Mouse (Mus musculus) kidney, embryonic 14.5 days (tissue): ENCODE results near the gene 6030468B19Rik. TPM values are rescaled to one million over a fixed set of nuclear protein-coding genes. Genes with fewer than 3 reads are reported as not detected.
A peak's percentile ranks its signal among the peaks of the same experiment; 100 is the strongest.
"Not testable (repeated sequence)": the region's sequence is repeated elsewhere in the genome, so short reads cannot be mapped to it uniquely, and the experiment has no call there.

Experiments used
- ATAC-seq: fragments of 200-750 bp; cut with Nextera tagmentation; 2 replicates; pipeline ENCODE4 v1.8.0; 2017; ENCODE audit warnings: moderate number of reproducible peaks, mild to moderate bottlenecking, moderate TSS enrichment, moderate library complexity; ENCODE audit not compliant: low FRiP score, low TSS enrichment
- H3K27ac ChIP-seq: fragments of 300-500 bp; sonication (generic); 2 replicates; pipeline ENCODE4 v1.5.1; 2014; ENCODE audit warnings: low read depth, mild to moderate bottlenecking, low read length, moderate library complexity, mixed read lengths
- H3K27me3 ChIP-seq: fragments of 300-500 bp; sonication (generic); 2 replicates; pipeline ENCODE4 v1.6.1; 2014; ENCODE audit warnings: mild to moderate bottlenecking, low read length; ENCODE audit not compliant: control insufficient read depth, insufficient read depth
- H3K36me3 ChIP-seq: fragments of 300-500 bp; sonication (generic); 2 replicates; pipeline ENCODE4 v1.6.1; 2014; ENCODE audit warnings: low read length, mixed read lengths; ENCODE audit not compliant: control insufficient read depth, insufficient read depth
- H3K4me1 ChIP-seq: fragments of 300-500 bp; sonication (generic); 2 replicates; pipeline ENCODE4 v1.6.1; 2014; ENCODE audit warnings: low read length, mixed read lengths; ENCODE audit not compliant: control insufficient read depth, insufficient read depth
- H3K4me2 ChIP-seq: fragments of 300-500 bp; sonication (generic); replicated peaks from 2 replicates; pipeline ENCODE4 v1.6.1; 2014; ENCODE audit warnings: low read depth, mild to moderate bottlenecking, low read length
- H3K4me3 ChIP-seq: fragments of 300-500 bp; sonication (generic); 2 replicates; pipeline ENCODE4 v1.5.1; 2014; ENCODE audit warnings: mild to moderate bottlenecking, low read length
- H3K9ac ChIP-seq: fragments of 300-500 bp; sonication (generic); 2 replicates; pipeline ENCODE4 v1.6.1; 2014; ENCODE audit warnings: low read depth, mild to moderate bottlenecking, low read length, moderate library complexity
- H3K9me3 ChIP-seq: fragments of 300-500 bp; sonication (generic); 2 replicates; pipeline ENCODE4 v1.6.1; 2016; ENCODE audit warnings: low read length; ENCODE audit not compliant: control insufficient read depth
- WGBS: fragments of 180-500 bp; shearing (Covaris S2); extraction: QIAGEN DNeasy Blood & Tissue Kit; methylation state at CpG from one replicate; pipeline ENCODE4 v1.1.7; 2014; 5-methylcytosine and 5-hydroxymethylcytosine counted together
- polyA plus RNA-seq: library from polyadenylated mRNA; unstranded; fragments of >200 nt; fragmentation: Nextera tagmentation; extraction: Ambion mirVana; gene quantifications from 2 replicates; pipeline ENCODE4 v1.2.1, GENCODE M21; 2014

Gene 6030468B19Rik
- polyA plus RNA-seq, 1 experiment from 2014 or later, result not detected

DNA sequence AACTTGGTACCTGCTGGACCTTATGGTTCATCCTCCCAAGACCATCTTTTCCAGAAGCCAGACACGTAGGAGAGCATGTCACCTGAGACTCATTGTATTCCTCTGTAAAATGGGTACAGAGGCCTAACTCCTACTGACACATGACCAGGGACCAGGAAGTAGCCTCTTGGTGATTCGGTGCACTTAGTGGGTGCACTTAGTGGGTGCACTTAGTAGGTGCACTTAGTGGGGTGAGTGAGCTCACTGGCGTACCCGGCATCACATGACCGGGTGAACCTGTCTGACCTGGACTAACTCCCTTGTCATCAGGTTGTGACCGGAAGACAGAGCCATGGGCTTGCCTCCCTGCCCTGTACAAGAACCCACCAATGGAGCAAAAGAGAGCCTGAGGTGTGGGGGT is 9.3 kb downstream of the 6030468B19Rik start:
- WGBS, result 95% methylated on average over 6 of the region's 6 CpGs
- no peak overlapping the region for H3K27ac ChIP-seq
- peaks cover 14% of the 10 kb centered on the region for H3K4me1 ChIP-seq
- ATAC-seq, result no peak
- H3K4me2 ChIP-seq, result no peak overlapping the region
- no peaks in the 10 kb centered on the region for H3K36me3 ChIP-seq
- H3K9me3 ChIP-seq, result no peaks in the 10 kb centered on the region
- no peak overlapping the region for H3K4me3 ChIP-seq
- H3K27me3 ChIP-seq, result no peaks in the 10 kb centered on the region
- no peak overlapping the region for H3K9ac ChIP-seq

DNA sequence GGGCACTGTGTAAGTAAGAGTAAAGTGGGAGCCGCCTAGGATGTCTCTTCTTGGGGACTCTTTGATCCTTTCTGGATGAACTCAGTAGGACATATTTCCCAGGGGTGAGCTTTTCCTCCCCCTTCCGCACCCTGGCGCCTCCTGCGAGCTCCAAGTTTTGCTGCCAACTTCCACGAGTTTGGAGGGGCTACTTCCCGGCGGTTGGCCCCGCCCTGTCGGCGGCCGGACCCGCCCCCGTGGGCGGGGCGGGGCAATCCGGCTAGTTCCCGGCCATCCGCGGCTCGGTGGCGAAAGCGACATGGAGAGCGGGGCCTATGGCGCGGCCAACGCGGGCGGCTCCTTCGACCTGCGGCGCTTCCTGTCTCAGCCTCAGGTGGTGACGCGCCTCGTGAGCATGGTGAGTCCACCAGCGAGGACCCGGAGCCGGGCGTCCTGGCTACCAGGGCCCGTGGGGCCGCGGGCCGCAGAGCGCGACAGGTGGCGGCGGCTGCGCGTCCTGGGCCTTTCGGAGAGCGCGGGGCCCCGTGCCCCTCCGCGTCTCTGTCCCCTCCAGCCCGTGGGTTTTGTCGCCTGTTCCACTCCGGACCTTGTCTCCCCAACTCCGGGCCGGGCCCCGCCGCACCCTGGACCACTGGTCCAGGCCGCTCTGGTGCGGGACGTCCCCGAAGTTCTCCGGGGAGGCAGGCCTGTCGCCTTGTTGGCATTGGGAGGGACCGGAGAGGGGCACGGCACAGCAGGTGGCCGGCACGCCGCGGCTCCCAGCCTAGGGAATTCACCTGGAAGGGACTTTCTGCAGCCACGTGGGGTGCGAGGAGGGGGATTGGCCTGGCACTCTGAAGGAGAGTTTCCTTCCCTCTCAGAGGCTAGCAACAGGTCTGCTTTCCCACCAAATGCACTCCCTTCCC is 12.2 kb downstream of the 6030468B19Rik start, which contains the start of the genes Gm20708 and Syngr2:
Gene Gm20708 (plus strand): TSS at position 262 of the 905 bp plus-strand sequence.
Gene Syngr2 (plus strand): TSS at position 262 of the 905 bp plus-strand sequence.
- ATAC-seq, result peak; percentile 78
- peak within 1 kb of the TSS; percentile 72 for H3K9ac ChIP-seq
- peaks cover 14% of the 10 kb centered on the region for H3K4me1 ChIP-seq
- peak within 1 kb of the TSS; percentile 44; the same call in 1 of the 2 replicates for H3K27ac ChIP-seq
- H3K4me2 ChIP-seq, result peak within 1 kb of the TSS; percentile 93
- H3K9me3 ChIP-seq, result no peaks in the 10 kb centered on the region
- under 1% methylated on average over 73 of the region's 75 CpGs for WGBS
- H3K4me3 ChIP-seq, result peak within 1 kb of the TSS; percentile 75
- H3K27me3 ChIP-seq, result no peaks in the 10 kb centered on the region
- peaks cover 22% of the 10 kb centered on the region; the same call in 1 of the 2 replicates for H3K36me3 ChIP-seq

DNA sequence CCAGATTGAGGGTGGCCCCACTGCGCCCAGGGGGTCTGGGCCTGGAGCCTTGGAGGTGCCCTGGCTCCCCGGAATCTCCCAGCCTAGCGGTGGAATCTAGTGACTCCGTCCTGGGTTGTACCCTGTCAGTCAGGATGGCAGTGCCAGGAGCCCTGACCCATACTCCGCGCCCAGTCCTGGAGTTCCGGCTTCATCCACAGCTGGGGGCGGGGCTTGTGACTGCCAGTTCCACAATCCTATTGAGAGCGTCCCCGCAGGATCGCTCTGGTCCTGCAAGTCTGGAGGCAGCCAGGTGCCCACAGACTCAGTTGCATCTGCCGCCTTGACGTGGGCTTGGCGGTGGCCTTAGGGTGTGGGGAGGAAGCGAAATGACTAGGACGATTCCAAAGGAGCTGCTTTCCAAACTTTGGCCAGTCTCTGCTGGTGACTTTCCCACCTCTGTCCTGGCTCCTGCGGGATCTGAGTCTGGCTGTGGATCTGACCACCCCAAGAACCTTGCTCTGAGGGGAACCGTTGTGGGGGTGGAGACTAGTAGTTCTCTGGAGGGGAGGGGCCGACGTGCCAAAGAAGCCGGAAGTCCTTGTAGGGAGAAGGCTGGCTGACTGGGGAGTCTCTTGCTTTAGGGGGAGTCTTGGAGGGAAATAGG is 13.1 kb downstream of the 6030468B19Rik start:
- H3K27me3 ChIP-seq, result no peaks in the 10 kb centered on the region
- H3K4me1 ChIP-seq, result peaks cover 14% of the 10 kb centered on the region
- H3K9ac ChIP-seq, result peak overlapping the region; percentile 72
- H3K9me3 ChIP-seq, result no peaks in the 10 kb centered on the region
- H3K36me3 ChIP-seq, result peaks cover 29% of the 10 kb centered on the region
- peak overlapping the region; percentile 75 for H3K4me3 ChIP-seq
- WGBS, result 0% methylated on average over 21 of the region's 21 CpGs
- ATAC-seq, result peak; percentile 87
- peak overlapping the region; percentile 44; the same call in 1 of the 2 replicates for H3K27ac ChIP-seq
- H3K4me2 ChIP-seq, result peak overlapping the region; percentile 93

DNA sequence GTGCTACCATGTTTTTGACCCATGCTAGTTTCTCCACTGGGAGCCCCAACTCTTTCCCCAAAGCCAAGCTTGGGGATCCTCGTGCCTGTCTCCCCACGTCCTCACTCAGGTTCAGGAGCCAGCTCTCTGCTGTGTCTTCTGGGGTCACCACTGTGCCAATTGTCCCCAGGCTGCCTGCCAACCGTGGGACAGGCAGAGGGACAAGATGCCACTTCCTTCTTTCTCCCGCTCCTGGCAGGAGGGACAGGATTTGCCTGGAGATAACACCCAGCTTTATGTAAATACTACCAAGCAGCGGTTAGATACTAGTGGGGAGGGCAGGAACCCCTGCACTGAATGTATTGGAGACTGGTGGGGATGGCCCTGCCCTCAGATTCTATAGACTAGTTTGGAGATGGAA is 16.4 kb downstream of the 6030468B19Rik start:
- Histone ChIP-seq H3K4me2 (no peak overlapping the region), H3K27ac (no peak overlapping the region), H3K4me1 (peaks cover 13% of the 10 kb centered on the region), H3K9me3 (no peaks in the 10 kb centered on the region), H3K4me3 (no peak overlapping the region), H3K9ac (no peak overlapping the region), H3K27me3 (no peaks in the 10 kb centered on the region), H3K36me3 (peaks cover 59% of the 10 kb centered on the region)
- no peak for ATAC-seq
- WGBS, result 88% methylated on average over 5 of the region's 5 CpGs

DNA sequence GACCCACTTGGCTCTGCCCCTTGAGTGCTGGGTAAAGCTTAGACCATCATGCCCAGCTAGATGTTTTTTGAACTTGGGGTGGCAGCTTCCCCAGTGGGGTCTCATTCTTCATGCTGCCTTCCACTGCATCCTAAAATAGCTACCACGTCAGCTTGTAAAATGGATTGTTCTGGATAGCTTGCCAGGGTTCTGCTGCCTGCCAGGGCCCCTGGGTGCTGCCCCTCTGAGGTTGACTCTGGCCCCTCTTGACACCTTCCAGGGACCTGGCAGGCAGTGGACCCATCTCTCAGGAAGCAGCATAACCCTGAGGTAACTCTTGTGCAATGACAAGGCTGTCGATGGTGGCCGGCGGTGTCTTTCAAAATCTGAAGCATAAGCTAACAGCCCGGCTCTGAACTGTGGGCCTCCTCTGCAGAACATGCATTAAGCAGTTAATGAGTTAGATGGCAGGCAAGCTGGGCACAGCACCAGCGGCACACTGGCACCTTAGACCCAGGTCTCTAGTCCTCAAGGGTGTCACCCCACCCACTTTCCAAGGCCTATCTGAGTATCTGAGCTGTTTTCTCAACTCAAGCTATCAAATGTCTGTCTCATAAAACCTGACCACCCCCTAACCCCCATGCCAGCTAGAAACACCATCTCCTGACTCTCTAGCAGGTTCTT is 17.4 kb downstream of the 6030468B19Rik start:
- H3K36me3 ChIP-seq, result peaks cover 69% of the 10 kb centered on the region
- peaks cover 9% of the 10 kb centered on the region for H3K4me1 ChIP-seq
- ATAC-seq, result no peak
- no peak overlapping the region for H3K9ac ChIP-seq
- no peak overlapping the region for H3K4me3 ChIP-seq
- no peak overlapping the region for H3K27ac ChIP-seq
- no peaks in the 10 kb centered on the region for H3K27me3 ChIP-seq
- no peaks in the 10 kb centered on the region for H3K9me3 ChIP-seq
- H3K4me2 ChIP-seq, result no peak overlapping the region
- WGBS, result 92% methylated on average over 6 of the region's 6 CpGs

DNA sequence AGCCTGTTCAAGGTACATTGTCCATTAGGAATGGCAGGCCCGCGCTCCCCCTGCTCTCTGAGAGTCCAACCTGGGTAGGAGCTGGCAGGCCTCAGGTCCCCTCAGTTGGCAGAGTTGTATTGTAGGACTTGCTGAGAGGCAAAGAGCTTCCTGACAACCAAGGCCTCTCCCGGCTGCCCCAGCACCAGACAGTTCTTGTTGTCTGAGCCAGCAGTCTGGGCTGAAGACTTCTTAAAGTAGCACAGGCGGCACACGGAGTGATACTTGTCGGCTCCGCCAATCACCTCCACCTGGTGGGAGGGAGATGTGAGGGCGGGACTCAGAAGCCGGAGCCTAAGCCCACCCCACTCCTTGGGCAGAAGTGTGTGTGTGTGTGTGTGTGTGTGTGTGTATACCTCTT is 18.4 kb downstream of the 6030468B19Rik start:
- H3K9me3 ChIP-seq, H3K4me3 ChIP-seq, H3K27me3 ChIP-seq, H3K4me1 ChIP-seq, H3K4me2 ChIP-seq, H3K9ac ChIP-seq, ATAC-seq, H3K27ac ChIP-seq: not testable (repeated sequence)
- WGBS, result 83% methylated on average over 9 of the region's 9 CpGs
- H3K36me3 ChIP-seq, result peaks cover 78% of the 10 kb centered on the region

DNA sequence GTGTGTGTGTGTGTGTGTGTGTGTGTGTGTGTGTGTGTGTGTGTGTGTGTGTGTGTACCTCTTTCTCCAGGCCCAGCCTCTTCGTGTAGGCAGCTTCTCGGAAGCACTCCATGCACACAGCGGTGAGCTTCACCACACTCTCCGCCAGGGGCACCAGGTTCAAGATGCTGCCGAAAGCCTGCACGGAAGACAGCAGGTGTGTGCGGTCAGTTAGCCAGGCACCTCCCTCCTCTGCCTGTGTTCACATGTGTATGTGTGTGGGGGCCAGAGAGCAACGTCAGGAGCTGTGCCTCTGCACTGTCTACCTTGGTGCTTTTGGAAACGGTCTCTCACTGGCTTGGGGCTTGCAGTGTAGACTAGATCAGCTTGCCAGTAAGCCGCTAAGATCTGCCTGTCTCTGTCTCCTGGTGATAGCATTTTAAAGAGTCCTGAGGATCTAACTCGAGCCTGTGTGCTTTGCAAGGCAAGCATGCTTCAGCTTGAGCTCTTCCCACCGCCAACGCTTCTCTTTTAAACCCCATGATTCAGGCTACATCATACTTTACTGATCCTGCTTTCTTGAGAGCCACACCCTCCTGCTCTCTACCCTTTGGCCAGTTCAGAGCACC is 19.0 kb downstream of the 6030468B19Rik start:
- no peak overlapping the region for H3K27ac ChIP-seq
- H3K9ac ChIP-seq, result no peak overlapping the region
- no peak overlapping the region for H3K4me2 ChIP-seq
- no peaks in the 10 kb centered on the region for H3K4me1 ChIP-seq
- H3K27me3 ChIP-seq, result no peaks in the 10 kb centered on the region
- ATAC-seq, result no peak
- 90% methylated on average over 13 of the region's 13 CpGs for WGBS
- no peak overlapping the region for H3K4me3 ChIP-seq
- H3K9me3 ChIP-seq, result no peaks in the 10 kb centered on the region
- peaks cover 85% of the 10 kb centered on the region for H3K36me3 ChIP-seq

DNA sequence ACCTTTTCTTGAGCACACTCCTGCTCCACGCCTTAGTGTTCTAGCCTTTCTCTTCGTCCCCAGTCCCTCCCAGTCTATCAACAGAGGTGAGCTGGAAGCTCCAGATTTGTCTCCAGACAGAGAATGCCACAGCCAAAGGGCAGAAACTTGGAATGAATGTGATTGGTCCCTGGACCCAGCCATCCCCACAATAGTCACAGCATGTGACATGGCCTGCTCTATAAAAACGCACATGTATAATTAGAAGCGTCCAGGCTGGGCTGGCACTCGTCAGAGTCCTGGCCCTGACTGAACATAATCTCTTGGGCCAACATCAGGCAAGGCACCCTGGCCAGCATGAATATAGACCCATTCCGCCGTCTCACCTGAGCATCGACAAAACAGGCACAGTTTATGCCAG is 21.6 kb downstream of the 6030468B19Rik start:
- no peak for ATAC-seq
- H3K4me2 ChIP-seq, result no peak overlapping the region
- H3K9ac ChIP-seq, result no peak overlapping the region
- peaks cover 15% of the 10 kb centered on the region for H3K4me1 ChIP-seq
- no peaks in the 10 kb centered on the region for H3K9me3 ChIP-seq
- 92% methylated on average over 8 of the region's 8 CpGs for WGBS
- no peaks in the 10 kb centered on the region for H3K27me3 ChIP-seq
- no peak overlapping the region for H3K27ac ChIP-seq
- peaks cover 90% of the 10 kb centered on the region for H3K36me3 ChIP-seq
- no peak overlapping the region for H3K4me3 ChIP-seq
